Mouse (Mus musculus): ENCODE data around the gene Vmn2r95. TPM values are rescaled to one million over a fixed set of nuclear protein-coding genes. Genes with fewer than 3 reads are reported as not detected.
"Not testable (repeated sequence)": the region's sequence is repeated elsewhere in the genome, so short reads cannot be mapped to it uniquely, and the experiment has no call there.

Vmn2r95 gene
- not detected in 2 replicates for polyA plus RNA-seq (2015; fragmentation: Nextera tagmentation; extraction: Ambion mirVana)

- 26% methylated on average over 1 of the region's 1 CpGs for WGBS
- Histone ChIP-seq H3K9ac (no peak within 1 kb of the TSS), H3K4me1 (no peaks in the 10 kb centered on the region), H3K4me3 (no peak within 1 kb of the TSS), H3K36me3 (no peaks in the 10 kb centered on the region), H3K9me3 (no peaks in the 10 kb centered on the region), H3K4me2 (no peak within 1 kb of the TSS), H3K27me3 (no peaks in the 10 kb centered on the region), H3K27ac (no peak within 1 kb of the TSS)
- ATAC-seq (ENCODE audit: insufficient number of reproducible peaks, insufficient read depth, low FRiP score, low TSS enrichment, low read depth): no peak
Observed at GRCm38 (mm10) chr17:18423778-18424177, at the start of gene Vmn2r95. TSS of gene Vmn2r95 (plus strand) at chr17:18424078.

DNA sequence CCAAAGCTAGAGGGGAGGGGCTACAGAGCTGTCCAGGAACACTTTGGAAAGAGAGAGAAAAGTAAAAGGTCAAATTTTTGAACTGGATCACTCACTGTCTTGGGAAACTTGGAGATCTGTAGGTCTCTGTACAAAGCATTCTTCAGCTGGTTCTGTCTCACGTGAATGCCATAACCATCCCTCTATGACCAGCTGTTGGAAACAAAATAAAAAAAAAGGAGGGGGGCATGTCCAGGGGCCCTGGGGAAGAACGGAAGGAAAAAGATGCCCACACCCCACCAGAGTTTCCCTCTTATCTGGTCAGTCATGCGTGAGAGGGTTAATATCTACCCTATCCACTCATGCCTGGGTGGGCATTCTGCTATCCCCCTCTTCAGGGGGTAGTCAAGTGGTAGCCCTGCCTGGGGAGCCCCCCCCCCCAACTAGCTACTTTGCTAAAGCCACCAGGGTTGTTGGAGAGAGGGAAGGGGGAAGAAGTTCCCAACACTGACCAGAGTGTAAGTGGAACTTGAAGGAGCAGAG is 31.8 kb downstream of the Vmn2r95 start:
- H3K4me2 ChIP-seq: no peak overlapping the region
- H3K36me3 ChIP-seq: no peaks in the 10 kb centered on the region
- no peaks in the 10 kb centered on the region for H3K4me1 ChIP-seq
- no peaks in the 10 kb centered on the region for H3K27me3 ChIP-seq
- no peaks in the 10 kb centered on the region for H3K9me3 ChIP-seq
- no peak overlapping the region for H3K9ac ChIP-seq
- 85% methylated on average over 3 of the region's 3 CpGs for WGBS
- no peak for ATAC-seq (ENCODE audit: insufficient number of reproducible peaks, insufficient read depth, low FRiP score, low TSS enrichment, low read depth)
- H3K4me3 ChIP-seq: no peak overlapping the region
- H3K27ac ChIP-seq: no peak overlapping the region

DNA sequence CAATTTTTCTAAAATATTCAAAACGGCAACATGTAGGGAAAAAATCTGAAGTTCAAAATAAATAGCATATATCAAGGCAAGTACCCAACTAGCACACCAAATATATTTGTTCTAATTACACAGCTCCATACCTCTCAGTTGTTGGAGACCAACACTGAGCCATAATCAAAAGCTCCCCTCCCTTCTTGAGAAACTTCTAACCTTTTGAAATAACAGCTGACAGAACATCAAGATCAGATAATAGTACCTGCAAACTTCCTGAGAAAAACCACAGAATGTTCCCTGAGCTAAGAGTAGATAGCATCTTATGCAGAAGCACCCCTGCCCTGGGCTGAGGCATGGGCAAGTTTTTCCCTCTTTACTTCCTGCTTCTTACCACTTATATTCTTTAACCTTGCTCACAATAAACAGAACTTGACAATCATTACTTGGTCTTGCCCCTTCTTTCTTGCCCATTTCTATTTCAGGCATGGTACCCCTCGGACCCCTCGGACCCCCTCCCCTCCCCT is 34.3 kb downstream of the Vmn2r95 start:
- H3K4me3 ChIP-seq; ATAC-seq (ENCODE audit: insufficient number of reproducible peaks, insufficient read depth, low FRiP score, low TSS enrichment, low read depth): not testable (repeated sequence)
- 85% methylated on average over 3 of the region's 3 CpGs for WGBS

GRCm38 (mm10) chr17:18462695-18463094 is 38.8 kb downstream of the Vmn2r95 start:
- Histone ChIP-seq H3K4me3 (no peak overlapping the region), H3K36me3 (no peaks in the 10 kb centered on the region), H3K4me2 (no peak overlapping the region), H3K9ac (no peak overlapping the region), H3K9me3 (peaks cover 12% of the 10 kb centered on the region; the same call in 1 of the 2 replicates), H3K27ac (no peak overlapping the region), H3K4me1 (no peaks in the 10 kb centered on the region), H3K27me3 (no peaks in the 10 kb centered on the region)
- no peak for ATAC-seq (ENCODE audit: insufficient number of reproducible peaks, insufficient read depth, low FRiP score, low TSS enrichment, low read depth)

More for the DNA sequence above, 34.3 kb downstream of the Vmn2r95 start:
- not testable (repeated sequence) for H3K4me1 ChIP-seq, H3K9ac ChIP-seq, H3K27ac ChIP-seq, H3K9me3 ChIP-seq, H3K27me3 ChIP-seq, H3K36me3 ChIP-seq, H3K4me2 ChIP-seq

DNA sequence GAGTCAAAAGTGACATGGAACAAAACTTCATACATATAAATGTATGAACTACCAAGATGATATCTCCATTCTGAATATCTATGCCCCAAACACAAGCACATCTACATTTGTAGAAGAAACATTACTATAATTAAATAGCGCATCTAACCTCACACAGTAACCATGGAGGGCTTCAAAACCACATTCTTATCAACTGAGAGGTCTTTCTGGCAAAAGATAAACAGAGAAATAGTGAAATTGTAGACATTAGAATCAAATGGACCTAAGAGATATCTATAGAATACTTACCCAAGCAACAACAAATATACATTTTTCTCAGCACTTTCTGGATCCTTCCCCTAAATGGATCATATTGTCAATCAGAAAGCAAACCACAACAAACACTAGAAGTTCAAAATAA is 56.0 kb downstream of the Vmn2r95 start:
- no peak for ATAC-seq (ENCODE audit: insufficient number of reproducible peaks, insufficient read depth, low FRiP score, low TSS enrichment, low read depth)
- H3K4me2 ChIP-seq: no peak overlapping the region
- H3K27me3 ChIP-seq: no peaks in the 10 kb centered on the region
- H3K4me1 ChIP-seq: no peaks in the 10 kb centered on the region
- peaks cover 5% of the 10 kb centered on the region; the same call in 1 of the 2 replicates for H3K9me3 ChIP-seq
- no peak overlapping the region for H3K4me3 ChIP-seq
- no peaks in the 10 kb centered on the region for H3K36me3 ChIP-seq
- no peak overlapping the region for H3K27ac ChIP-seq
- H3K9ac ChIP-seq: no peak overlapping the region
- 73% methylated on average over 1 of the region's 1 CpGs for WGBS

Other genes with a start within 250 kb of the Vmn2r95 start
- not detected in 2 replicates for gene Vmn2r94, start 146.3 kb upstream of the Vmn2r95 start, polyA plus RNA-seq (2015; fragmentation: Nextera tagmentation; extraction: Ambion mirVana)
- gene Vmn2r93, start 126.0 kb upstream of the Vmn2r95 start, polyA plus RNA-seq (2015; fragmentation: Nextera tagmentation; extraction: Ambion mirVana): not detected in 2 replicates
- gene Vmn2r96, start 149.1 kb downstream of the Vmn2r95 start, polyA plus RNA-seq (2015; fragmentation: Nextera tagmentation; extraction: Ambion mirVana): not detected in 2 replicates